ENCODE assay signal across 8 mouse cellular contexts in genomic region chr17:46736160-46736559, GRCm38 (mm10). TPM values are rescaled to one million over a fixed set of nuclear protein-coding genes. Genes with fewer than 3 reads are reported as not detected.
A peak's percentile ranks its signal among the peaks of the same experiment; 100 is the strongest.
DNase-seq lines count a peak whose midpoint lies in the region; ATAC-seq and TF ChIP-seq lines count a peak whose summit lies in the region.

No protein-coding gene starts in this region.

- no peaks in the 10 kb centered on the region for H3K9me3 ChIP-seq in hindbrain, embryonic 11.5 days (ENCODE audit: control insufficient read depth, low read length)
- H3K9me3 ChIP-seq in hindbrain, embryonic 13.5 days: no peaks in the 10 kb centered on the region
- no peaks in the 10 kb centered on the region for H3K9me3 ChIP-seq in G1E (replicated peaks)
- no peaks in the 10 kb centered on the region for H3K9me3 ChIP-seq in limb, embryonic 11.5 days (ENCODE audit: control insufficient read depth, low read length)

- no peak overlapping the region for H3K27ac ChIP-seq in hindbrain, embryonic 11.5 days (ENCODE audit: low read depth, low read length)
- H3K27ac ChIP-seq in hindbrain, embryonic 13.5 days: no peak overlapping the region
- no peak overlapping the region for H3K27ac ChIP-seq in limb, embryonic 11.5 days (replicated peaks; ENCODE audit: low read depth, low read length)

- no peak for ATAC-seq in hindbrain, embryonic 11.5 days (ENCODE audit: low FRiP score)
- no peak for ATAC-seq in hindbrain, embryonic 13.5 days (ENCODE audit: low FRiP score)
- ATAC-seq in G1E (ENCODE audit: extremely low read depth, insufficient number of reproducible peaks, low FRiP score, poor library complexity, severe bottlenecking): no peak
- ATAC-seq in limb, embryonic 11.5 days (ENCODE audit: insufficient number of reproducible peaks, low FRiP score, low TSS enrichment, low read depth): no peak

- H3K27me3 ChIP-seq in hindbrain, embryonic 11.5 days (ENCODE audit: control insufficient read depth, insufficient read depth, low read length): no peaks in the 10 kb centered on the region
- H3K27me3 ChIP-seq in hindbrain, embryonic 13.5 days: no peaks in the 10 kb centered on the region
- no peaks in the 10 kb centered on the region for H3K27me3 ChIP-seq in G1E (ENCODE audit: insufficient read depth, low read length)
- no peaks in the 10 kb centered on the region for H3K27me3 ChIP-seq in limb, embryonic 11.5 days (ENCODE audit: control insufficient read depth, insufficient read depth, low read length)

- no peak overlapping the region for H3K4me3 ChIP-seq in hindbrain, embryonic 11.5 days (ENCODE audit: low read depth, low read length)
- H3K4me3 ChIP-seq in hindbrain, embryonic 13.5 days: no peak overlapping the region
- no peak overlapping the region for H3K4me3 ChIP-seq in G1E (ENCODE audit: low read depth, low read length)
- H3K4me3 ChIP-seq in limb, embryonic 11.5 days (ENCODE audit: low read depth, low read length): no peak overlapping the region

- peak; percentile 39 for DNase-seq in hindbrain, embryonic 11.5 days (ENCODE audit: low spot score)
- peak; percentile 73 to 74 for DNase-seq in B cell, adult 2 months
- no peak for DNase-seq in G1E (ENCODE audit: low spot score)
- peak; percentile 40 for DNase-seq in limb, embryonic 11.5 days (ENCODE audit: low spot score)
- DNase-seq in naive thymus-derived CD4-positive, alpha-beta T cell, adult 2 months (ENCODE audit: low read depth): peak; percentile 64
- DNase-seq in frontal cortex, postnatal 25 days (ENCODE audit: low spot score in 2 of 2): no peak
- no peak for DNase-seq in kidney, adult 8-10 months

- no peak overlapping the region for H3K9ac ChIP-seq in hindbrain, embryonic 11.5 days (ENCODE audit: low read depth, low read length)
- H3K9ac ChIP-seq in hindbrain, embryonic 13.5 days: no peak overlapping the region
- no peak overlapping the region for H3K9ac ChIP-seq in limb, embryonic 11.5 days (ENCODE audit: low read length)

- no peaks in the 10 kb centered on the region for H3K36me3 ChIP-seq in hindbrain, embryonic 11.5 days (ENCODE audit: control insufficient read depth, insufficient read depth, low read length)
- H3K36me3 ChIP-seq in hindbrain, embryonic 13.5 days: peaks cover 45% of the 10 kb centered on the region
- peaks cover 47% of the 10 kb centered on the region for H3K36me3 ChIP-seq in G1E (replicated peaks)
- no peaks in the 10 kb centered on the region for H3K36me3 ChIP-seq in limb, embryonic 11.5 days (ENCODE audit: control insufficient read depth, insufficient read depth, low read length)

- no peaks in the 10 kb centered on the region for H3K4me1 ChIP-seq in hindbrain, embryonic 11.5 days (replicated peaks; ENCODE audit: control insufficient read depth, insufficient read depth, low read length)
- H3K4me1 ChIP-seq in hindbrain, embryonic 13.5 days (replicated peaks): no peaks in the 10 kb centered on the region
- peaks cover 2% of the 10 kb centered on the region; the same call in 1 of the 2 replicates for H3K4me1 ChIP-seq in G1E (ENCODE audit: insufficient read depth, low read depth, low read length)
- no peaks in the 10 kb centered on the region for H3K4me1 ChIP-seq in limb, embryonic 11.5 days (ENCODE audit: control insufficient read depth, insufficient read depth, low read length)

- no peak overlapping the region for H3K4me2 ChIP-seq in hindbrain, embryonic 11.5 days (replicated peaks; ENCODE audit: low read depth, low read length)
- no peak overlapping the region for H3K4me2 ChIP-seq in hindbrain, embryonic 13.5 days
- H3K4me2 ChIP-seq in limb, embryonic 11.5 days (ENCODE audit: low read depth, severe bottlenecking): no peak overlapping the region

- 73% methylated on average over 10 of the region's 10 CpGs for WGBS in hindbrain, embryonic 11.5 days
- WGBS in hindbrain, embryonic 13.5 days: 66% methylated on average over 9 of the region's 10 CpGs
- WGBS in limb, embryonic 11.5 days: 54% methylated on average over 9 of the region's 10 CpGs

- TF ChIP-seq CTCF in G1E (IDR thresholded peaks at IDR 0.05; ENCODE audit: low read depth, low read length): peak; percentile 70

RNA-seq across cellular contexts. Expression of gene Gnmt, which starts 7.2 kb away (rescaled TPM):
- 0.40 and 0.48 TPM in 2 replicates for polyA plus RNA-seq in hindbrain, embryonic 11.5 days (2014; fragmentation: Nextera tagmentation; extraction: Ambion mirVana)
- 0.90 and 1.5 TPM in 2 replicates for polyA plus RNA-seq in hindbrain, embryonic 13.5 days (2015; fragmentation: Nextera tagmentation; extraction: Ambion mirVana)
- not detected in 2 replicates for total RNA-seq in G1E (2014; fragmentation: Nextera tagmentation)
- total RNA-seq in G1E (2017): 0.52 TPM in 1 of 2 replicates, not detected in the other
- 0.17 TPM in 1 of 2 replicates, not detected in the other for polyA plus RNA-seq in G1E (2012)
- polyA plus RNA-seq in limb, embryonic 11.5 days (2014; fragmentation: Nextera tagmentation; extraction: Ambion mirVana): 0.35 TPM in 1 of 2 replicates, not detected in the other

RNA-seq across cellular contexts. Expression of gene Cnpy3, which starts 15.9 kb away (rescaled TPM):
- polyA plus RNA-seq in hindbrain, embryonic 11.5 days (2014; fragmentation: Nextera tagmentation; extraction: Ambion mirVana): 53.4 and 53.9 TPM in 2 replicates
- 66.1 and 67.1 TPM in 2 replicates for polyA plus RNA-seq in hindbrain, embryonic 13.5 days (2015; fragmentation: Nextera tagmentation; extraction: Ambion mirVana)
- total RNA-seq in G1E (2014; fragmentation: Nextera tagmentation): 12.8 and 14.4 TPM in 2 replicates
- 36.3 and 41.1 TPM in 2 replicates for total RNA-seq in G1E (2017)
- polyA plus RNA-seq in G1E (2012): 96.9 and 114 TPM in 2 replicates
- polyA plus RNA-seq in limb, embryonic 11.5 days (2014; fragmentation: Nextera tagmentation; extraction: Ambion mirVana): 49.1 and 52.4 TPM in 2 replicates

RNA-seq across cellular contexts. Expression of gene Pex6, which starts 24.9 kb away (rescaled TPM):
- 12.5 and 14.6 TPM in 2 replicates for polyA plus RNA-seq in hindbrain, embryonic 11.5 days (2014; fragmentation: Nextera tagmentation; extraction: Ambion mirVana)
- polyA plus RNA-seq in hindbrain, embryonic 13.5 days (2015; fragmentation: Nextera tagmentation; extraction: Ambion mirVana): 24.4 and 24.7 TPM in 2 replicates
- 19.8 and 22.1 TPM in 2 replicates for total RNA-seq in G1E (2014; fragmentation: Nextera tagmentation)
- 14.3 and 17.3 TPM in 2 replicates for total RNA-seq in G1E (2017)
- 52.6 and 56.0 TPM in 2 replicates for polyA plus RNA-seq in G1E (2012)
- 18.1 and 18.5 TPM in 2 replicates for polyA plus RNA-seq in limb, embryonic 11.5 days (2014; fragmentation: Nextera tagmentation; extraction: Ambion mirVana)

RNA-seq across cellular contexts. Expression of gene Ptcra, which starts 27.4 kb away (rescaled TPM):
- polyA plus RNA-seq in hindbrain, embryonic 11.5 days (2014; fragmentation: Nextera tagmentation; extraction: Ambion mirVana): 0.34 and 0.53 TPM in 2 replicates
- polyA plus RNA-seq in hindbrain, embryonic 13.5 days (2015; fragmentation: Nextera tagmentation; extraction: Ambion mirVana): 0.26 and 0.40 TPM in 2 replicates
- not detected in 2 replicates for total RNA-seq in G1E (2014; fragmentation: Nextera tagmentation)
- total RNA-seq in G1E (2017): 0.12 and 0.27 TPM in 2 replicates
- 0.04 and 0.07 TPM in 2 replicates for polyA plus RNA-seq in G1E (2012)
- 0.48 and 0.91 TPM in 2 replicates for polyA plus RNA-seq in limb, embryonic 11.5 days (2014; fragmentation: Nextera tagmentation; extraction: Ambion mirVana)

RNA-seq across cellular contexts. Expression of gene Ppp2r5d, which starts 31.2 kb away (rescaled TPM):
- polyA plus RNA-seq in hindbrain, embryonic 11.5 days (2014; fragmentation: Nextera tagmentation; extraction: Ambion mirVana): 89.4 and 103 TPM in 2 replicates
- polyA plus RNA-seq in hindbrain, embryonic 13.5 days (2015; fragmentation: Nextera tagmentation; extraction: Ambion mirVana): 78.2 and 79.7 TPM in 2 replicates
- 55.2 and 56.6 TPM in 2 replicates for total RNA-seq in G1E (2014; fragmentation: Nextera tagmentation)
- total RNA-seq in G1E (2017): 33.9 and 40.1 TPM in 2 replicates
- 78.5 and 83.4 TPM in 2 replicates for polyA plus RNA-seq in G1E (2012)
- polyA plus RNA-seq in limb, embryonic 11.5 days (2014; fragmentation: Nextera tagmentation; extraction: Ambion mirVana): 122 and 135 TPM in 2 replicates

Comparison
In these comparisons a context has a peak if more than half of its experiments do, and no peak if none do; other contexts are left out.
1. DNase-seq: peak in hindbrain, embryonic 11.5 days (single experiment), B cell, adult 2 months (2 of 2), limb, embryonic 11.5 days (single experiment) and naive thymus-derived CD4-positive, alpha-beta T cell, adult 2 months (single experiment); none in G1E (single experiment), frontal cortex, postnatal 25 days (0 of 2) and kidney, adult 8-10 months (0 of 2).